Mouse (Mus musculus): ENCODE results near the gene Psd4.

The Psd4 gene

GRCm38 (mm10) chr2:24440056-24440455, 72.7 kb downstream of the Psd4 start:
- no peak for DNase-seq

GRCm38 (mm10) chr2:24441899-24442298, 74.5 kb downstream of the Psd4 start:
- no peak for DNase-seq

- no peak for DNase-seq
These were observed 75.0 kb downstream of the Psd4 start for GRCm38 (mm10) chr2:24442303-24442925.

GRCm38 (mm10) chr2:24443256-24443790, 75.9 kb downstream of the Psd4 start:
- DNase-seq = no peak

- DNase-seq = no peak
These were observed 81.7 kb downstream of the Psd4 start for GRCm38 (mm10) chr2:24449111-24449510.

- DNase-seq = no peak
These were observed 85.8 kb downstream of the Psd4 start for GRCm38 (mm10) chr2:24453206-24453605.

GRCm38 (mm10) chr2:24454429-24455011, 87.1 kb downstream of the Psd4 start:
- DNase-seq = no peak

- DNase-seq = no peak
These were observed 87.9 kb downstream of the Psd4 start for GRCm38 (mm10) chr2:24455057-24455855.

- DNase-seq = no peak
These were observed 89.5 kb downstream of the Psd4 start for GRCm38 (mm10) chr2:24456841-24457240.

GRCm38 (mm10) chr2:24460112-24460807, 92.9 kb downstream of the Psd4 start:
- DNase-seq = no peak

GRCm38 (mm10) chr2:24460808-24461127, 93.4 kb downstream of the Psd4 start:
- no peak for DNase-seq

Measured in cerebellum, postnatal 36 days (tissue).